Mouse (Mus musculus) right cerebral cortex, postnatal 25 days (tissue): Measurements from ENCODE around the gene Ifit2.
"Not testable (repeated sequence)": the region's sequence is repeated elsewhere in the genome, so short reads cannot be mapped to it uniquely, and the experiment has no call there.

Experiments used
- DNase-seq: peaks from one replicate; pipeline ENCODE4 v3.0.0; 2022

Ifit2 gene

DNA sequence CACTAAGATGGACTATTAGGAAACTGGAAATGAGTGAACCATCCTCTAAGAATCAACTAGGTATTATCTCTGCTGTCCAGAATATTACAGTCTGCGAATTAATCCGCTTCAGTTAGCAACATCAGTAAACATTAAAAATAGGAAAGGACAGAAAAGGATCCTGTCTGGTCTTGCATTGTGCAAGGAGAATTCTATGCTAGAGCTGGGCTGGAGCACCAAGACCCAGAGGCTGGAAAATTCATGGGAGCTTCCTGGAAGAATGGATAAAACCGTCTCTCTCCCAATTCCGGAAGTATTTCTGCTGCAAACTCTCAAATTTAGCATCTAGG, 325 bp upstream of the Ifit2 start:
- no peak for DNase-seq

DNA sequence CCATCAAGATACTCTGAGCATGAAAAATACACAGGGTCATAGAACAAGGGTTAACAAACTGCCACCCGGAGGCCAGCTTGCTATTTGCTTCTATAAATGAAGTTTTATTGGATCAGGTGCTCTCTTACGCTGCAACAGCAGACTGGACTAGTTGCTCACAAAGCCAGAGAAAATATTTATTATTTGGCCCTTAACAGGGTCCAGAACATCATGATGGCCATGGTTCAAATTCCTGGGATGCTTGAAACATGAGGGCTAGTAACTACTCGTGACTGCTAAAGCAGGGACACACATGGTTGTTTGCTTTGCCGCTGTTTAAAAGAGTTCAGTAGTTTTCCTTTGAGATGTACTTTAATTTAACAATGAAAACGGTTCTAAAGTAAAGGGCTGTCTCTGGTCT, 1.5 kb downstream of the Ifit2 start:
- no peak for DNase-seq

DNA sequence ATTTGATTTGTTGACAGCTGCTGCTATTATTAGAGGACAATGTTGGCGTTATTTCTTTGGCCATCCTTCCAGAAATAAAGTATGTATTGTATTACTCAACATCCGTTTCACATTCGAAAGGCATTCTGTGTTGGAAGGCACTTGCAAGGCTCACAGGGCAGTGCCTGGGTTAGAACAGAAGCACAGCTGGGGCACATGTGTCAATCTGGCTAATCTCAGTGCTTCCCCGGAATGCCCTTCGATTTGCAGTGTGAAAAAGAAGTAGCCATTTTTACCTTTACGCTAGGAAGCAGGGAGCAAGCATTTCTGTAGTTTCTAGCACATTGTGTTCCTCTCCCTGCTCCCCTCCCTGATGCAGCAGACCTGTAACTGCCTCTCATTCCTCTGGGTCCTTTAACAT, 2.5 kb downstream of the Ifit2 start:
- DNase-seq: no peak

DNA sequence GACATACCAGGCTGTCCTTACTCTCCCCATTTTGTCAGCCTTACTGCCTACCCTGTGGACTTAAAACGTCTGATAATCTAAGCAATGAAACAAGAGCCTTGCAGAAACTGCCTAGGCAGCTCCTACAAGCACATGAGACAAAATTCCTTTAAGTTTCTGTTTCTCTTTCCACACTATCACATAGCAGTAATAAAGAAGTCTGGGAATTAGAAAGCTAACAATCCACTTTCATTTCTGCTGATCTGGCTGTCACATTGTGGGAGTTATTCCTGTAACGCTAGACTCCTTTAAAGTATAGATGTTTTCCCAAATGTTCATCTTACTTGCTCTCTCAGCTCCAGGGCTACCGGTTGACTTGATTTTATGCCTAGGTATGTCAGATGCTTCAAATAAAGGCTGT, 3.0 kb downstream of the Ifit2 start:
- no peak for DNase-seq

DNA sequence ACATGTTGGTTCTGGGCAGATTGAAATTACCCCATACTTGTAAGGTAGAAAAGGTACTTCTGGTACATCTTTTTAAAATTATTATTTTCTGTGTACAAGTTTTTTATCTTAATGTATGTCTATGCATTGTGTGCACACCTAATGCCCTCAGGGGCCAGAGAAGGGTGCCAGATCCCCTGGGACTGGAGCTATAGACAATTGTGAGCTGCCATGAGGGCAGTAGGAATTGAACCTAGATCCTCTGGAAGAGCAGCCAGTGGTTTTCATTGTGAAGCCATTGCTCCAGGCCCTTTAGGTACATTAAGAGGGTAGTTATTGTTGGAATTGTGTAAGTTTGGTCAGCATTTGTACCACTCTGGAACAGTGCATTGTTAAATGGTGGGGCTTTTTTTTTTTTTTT, 3.6 kb downstream of the Ifit2 start:
- DNase-seq: no peak

DNA sequence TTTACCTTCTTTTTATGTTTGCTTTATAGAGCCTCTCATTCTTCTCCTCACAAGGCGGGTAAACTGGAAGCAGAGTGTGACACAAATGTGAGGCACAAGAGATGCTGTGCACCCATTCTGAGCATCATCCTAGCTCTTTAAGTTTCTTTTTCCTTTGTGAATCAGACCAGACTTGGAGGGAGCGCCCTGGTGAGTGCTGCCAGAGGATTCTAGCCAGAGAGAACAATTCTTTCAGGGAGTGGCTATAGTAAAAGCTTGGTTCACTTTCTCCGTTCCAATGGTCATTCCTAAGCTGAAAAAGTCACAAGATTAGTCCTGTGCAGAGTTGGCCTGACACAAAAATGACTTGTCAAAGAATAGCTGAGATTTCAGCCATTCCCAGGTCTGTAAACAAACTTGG, 6.1 kb downstream of the Ifit2 start:
- no peak for DNase-seq

DNA sequence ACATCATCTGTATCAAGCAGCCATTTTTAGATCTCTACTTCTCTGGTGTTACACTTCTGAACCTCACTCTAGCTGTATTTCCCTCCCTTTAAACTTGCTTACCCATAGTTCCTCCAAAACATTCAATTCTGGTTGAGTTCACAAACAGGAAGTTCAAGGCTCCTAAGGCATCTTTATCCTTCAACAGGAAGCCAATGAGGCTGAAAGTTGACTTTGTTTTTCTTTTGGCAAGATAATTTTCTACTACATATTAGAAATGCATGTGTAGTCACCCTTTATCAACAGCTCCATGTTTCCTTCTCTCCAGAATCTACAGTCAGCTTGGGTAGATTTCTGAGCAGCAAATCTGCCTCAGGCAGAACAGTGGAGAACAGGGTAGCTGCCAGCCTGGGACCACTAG, 12.1 kb downstream of the Ifit2 start:
- DNase-seq: no peak

DNA sequence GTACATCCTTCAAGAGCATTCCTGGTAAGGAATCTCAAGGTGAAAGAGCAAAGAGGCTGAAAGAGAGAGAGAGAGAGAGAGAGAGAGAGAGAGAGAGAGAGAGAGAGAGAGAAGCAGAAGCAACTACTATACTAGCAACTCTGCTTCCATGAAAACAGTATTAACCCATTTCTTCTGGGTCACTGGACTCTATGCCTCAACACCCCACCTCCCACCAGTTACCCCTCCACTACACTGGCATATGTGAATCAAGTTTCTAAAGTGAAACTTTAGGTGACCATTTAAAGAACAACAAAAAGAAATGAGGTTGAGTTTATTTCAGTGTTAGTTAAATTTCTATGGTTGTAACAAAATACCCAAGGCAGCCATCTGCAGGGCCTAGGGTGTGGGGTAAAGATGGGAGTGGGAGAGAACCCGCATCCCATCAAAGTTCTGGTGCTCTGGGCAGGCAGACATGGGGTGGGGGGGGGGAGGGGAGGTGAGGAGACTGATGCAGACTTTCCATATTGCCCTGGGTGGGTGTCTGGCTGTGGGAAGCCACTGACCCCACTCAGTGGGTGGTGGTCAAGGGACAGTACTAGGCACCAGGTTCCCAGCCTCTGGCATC, 15.8 kb downstream of the Ifit2 start:
- no peak for DNase-seq

DNA sequence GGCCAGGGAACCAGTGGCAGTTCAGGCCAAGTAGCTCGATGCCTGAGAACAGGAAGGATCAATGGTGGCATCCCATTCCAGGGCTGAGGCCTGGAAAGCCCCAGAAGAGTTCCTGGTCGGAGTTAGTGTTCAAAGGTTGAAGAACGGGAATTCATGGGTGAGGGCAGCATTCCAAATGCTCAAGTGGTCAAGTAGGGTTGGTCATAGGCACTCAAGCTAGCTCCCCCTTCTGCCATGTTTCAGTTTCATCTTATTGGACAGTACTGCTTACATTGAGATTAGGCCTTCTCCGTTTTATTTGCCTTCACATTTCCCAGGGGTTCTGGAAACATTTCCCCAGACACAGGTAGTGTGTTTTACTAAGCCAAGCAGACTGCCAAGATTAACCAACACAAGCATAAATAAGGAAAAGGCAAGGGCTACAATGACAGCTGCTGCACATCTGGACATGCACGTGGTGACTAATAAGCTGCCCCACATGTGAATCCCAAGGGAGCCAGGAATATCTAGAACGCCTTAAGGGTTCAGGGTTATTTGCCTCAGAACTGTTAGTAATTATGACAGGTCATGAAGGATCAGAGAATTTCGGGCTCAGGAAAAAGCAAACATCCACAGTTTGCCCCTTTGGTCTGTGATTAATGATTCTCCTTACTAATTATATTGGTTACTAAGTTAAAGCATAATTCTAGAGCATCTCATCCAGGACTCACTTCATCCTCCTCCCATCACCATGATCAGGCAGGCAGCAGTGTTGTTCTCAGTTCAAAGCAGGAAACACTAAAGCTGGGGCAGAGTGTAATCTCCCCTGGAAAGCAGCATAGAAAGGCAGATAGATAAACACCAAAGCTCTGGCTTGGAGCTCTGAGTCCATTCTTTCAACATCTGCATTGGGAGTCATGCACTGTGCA, 18.7 kb downstream of the Ifit2 start:
- DNase-seq: no peak

DNA sequence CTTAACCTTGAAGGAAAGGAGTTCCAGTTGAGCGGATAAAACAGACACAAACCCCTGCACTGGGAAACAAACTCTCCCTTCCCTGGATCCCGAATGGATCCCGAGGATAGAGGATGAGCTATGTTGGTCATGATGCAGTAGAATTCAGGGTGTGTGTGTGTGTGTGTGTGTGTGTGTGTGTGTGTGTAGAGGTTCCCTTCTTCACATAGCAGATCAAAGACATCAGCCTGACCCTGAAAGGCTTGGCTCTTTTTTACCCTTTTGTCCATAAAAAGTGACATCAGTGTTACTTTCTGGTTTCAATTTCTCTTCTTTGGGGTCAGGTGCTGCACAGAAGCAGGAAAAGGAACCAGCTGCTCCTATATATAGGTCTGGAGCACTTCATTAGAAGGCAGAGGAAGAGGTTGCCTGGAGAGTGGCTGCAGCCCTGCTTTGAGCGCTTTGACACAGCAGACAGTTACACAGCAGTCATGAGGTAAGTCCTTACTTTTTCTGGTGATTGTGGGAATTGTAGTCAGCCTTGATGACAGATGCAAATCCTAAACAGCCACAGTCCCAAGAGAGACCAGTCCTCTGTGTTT, 19.5 kb downstream of the Ifit2 start:
- DNase-seq: no peak

DNA sequence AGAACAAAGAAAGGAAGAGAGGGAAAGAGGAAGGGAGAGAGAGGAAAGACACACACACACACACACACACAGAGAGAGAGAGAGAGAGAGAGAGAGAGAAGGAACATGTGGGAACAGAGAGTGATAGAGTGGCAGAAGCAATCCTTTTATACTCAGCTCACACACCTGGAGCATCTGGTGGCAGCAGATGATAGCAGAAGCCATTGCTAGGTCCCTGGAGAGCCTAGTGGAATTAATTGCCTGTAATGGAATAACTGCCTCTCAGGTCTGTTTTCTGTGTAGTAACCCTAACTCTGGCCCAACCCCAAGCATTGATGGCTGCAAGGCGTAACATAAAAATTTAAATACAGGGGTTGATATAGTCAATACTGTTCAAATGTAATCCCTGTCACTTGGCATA, 20.6 kb downstream of the Ifit2 start:
- no peak for DNase-seq

DNA sequence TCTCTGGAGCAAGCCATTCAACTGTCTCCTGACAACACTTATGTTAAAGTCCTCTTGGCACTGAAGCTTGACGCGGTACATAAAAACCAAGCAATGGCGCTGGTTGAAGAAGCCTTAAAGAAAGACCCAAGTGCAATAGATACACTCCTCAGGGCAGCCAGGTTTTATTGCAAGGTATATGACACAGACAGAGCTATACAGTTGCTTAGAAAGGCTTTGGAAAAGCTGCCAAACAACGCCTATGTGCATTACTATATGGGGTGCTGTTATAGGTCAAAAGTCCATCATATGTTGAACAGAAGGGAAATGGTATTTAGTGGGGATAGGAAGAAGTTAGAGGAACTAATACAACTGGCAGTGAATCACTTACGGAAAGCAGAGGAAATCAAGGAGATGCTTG, 23.2 kb downstream of the Ifit2 start:
- no peak for DNase-seq

DNA sequence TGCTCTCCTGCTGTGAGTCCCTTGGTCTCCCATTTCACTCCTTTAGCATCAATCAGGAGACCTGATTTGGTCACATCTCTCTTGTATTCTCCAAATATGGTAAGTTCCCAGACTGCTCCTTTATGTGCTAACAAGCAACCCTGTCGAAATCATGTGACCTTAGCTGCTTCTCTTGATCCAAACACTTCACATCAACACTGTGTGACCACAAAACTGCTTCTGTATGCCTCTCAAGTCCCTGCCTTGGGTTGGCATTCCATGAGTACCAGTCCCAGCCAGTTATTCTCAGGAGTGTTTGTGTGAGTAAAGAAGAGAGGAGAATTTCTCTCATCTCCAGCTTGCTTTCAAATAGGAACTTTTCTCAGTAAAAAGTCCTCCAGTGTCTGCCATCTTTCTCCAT, 26.6 kb downstream of the Ifit2 start:
- no peak for DNase-seq

DNA sequence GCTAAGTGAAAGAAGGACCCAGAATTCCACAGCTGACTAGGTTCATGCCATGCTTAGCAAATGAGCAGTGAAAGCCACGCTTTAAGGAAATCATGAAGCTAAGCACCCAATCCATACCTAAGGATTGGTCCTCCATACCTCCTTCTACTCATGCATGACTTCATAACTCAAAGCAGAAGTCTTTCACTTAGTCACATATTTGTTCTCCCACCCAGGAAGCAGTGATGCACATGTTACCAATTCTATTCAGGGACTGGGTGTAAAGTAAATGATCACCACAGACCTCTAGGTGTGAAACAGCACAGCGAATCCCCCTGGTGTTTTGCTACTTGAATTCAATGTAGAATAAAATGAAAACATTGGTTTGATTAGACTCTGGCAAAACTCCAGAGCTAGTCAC, 32.2 kb downstream of the Ifit2 start:
- not testable (repeated sequence) for DNase-seq

DNA sequence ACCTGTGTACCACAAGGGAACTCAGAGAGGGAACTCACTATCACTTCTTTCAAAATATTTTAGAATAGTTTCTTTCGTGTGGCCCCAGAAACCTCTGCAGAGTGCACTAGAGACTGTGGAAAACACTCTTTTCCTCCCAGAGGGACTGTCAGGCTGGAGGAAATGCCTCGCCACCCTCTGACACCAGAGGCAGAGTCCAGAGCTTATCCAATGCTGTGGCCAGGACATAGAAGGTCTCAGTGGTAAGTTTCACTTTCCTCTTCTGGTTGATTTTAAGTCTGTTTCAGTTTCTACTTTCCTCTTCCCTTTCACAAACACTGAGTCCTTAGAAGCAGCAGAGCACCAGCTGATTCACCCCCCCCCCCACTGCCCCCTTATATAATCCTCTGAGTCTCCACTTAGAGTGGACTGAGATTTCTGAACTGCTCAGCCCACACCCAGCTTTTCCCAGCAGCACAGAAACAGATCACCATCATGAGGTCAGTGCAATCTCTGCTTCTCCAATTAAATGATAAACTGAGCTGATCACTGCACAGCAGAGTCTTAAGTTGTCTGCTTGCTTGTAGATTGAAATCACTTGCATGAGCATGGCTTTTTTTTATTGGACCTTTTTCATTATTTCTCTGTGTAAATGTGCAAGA, 32.8 kb downstream of the Ifit2 start, which contains the start of gene Ifit3:
Gene Ifit3 (plus strand): TSS at position 406 of the 641 bp plus-strand sequence.
- not testable (repeated sequence) for DNase-seq

DNA sequence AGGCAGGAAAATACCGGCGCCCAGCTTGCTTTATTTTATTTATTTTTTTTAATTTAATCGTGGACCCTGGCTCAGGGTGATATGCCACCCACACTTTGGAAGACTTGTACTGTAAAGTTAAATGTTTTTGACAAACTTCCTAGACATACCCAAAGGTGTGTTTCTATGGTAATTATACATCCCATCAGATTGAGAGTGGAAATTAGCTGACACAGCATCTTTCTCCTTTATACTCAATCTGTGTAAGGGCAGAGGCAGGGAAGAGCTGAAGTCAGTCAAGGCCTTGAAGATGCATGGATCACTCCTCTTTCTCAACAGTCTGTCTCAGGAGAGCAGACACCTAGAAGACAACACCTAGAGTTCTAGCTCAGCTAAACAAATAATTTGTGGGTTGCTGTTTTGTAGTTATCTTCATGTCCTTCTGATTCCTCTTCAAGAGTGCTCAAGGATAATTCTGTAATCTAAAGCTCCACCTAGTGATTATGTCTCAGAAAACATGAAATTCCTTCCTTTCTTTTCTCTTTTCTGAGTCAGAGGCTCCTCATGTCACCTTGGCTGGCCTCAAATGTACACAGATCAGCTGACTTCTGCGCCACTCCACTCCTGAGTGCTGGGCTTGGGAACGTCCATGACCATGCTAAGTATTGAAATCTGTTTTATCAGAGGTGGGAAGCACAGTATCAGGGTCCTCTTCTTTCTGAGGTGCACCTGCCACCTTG, 35.4 kb downstream of the Ifit2 start:
- not testable (repeated sequence) for DNase-seq

DNA sequence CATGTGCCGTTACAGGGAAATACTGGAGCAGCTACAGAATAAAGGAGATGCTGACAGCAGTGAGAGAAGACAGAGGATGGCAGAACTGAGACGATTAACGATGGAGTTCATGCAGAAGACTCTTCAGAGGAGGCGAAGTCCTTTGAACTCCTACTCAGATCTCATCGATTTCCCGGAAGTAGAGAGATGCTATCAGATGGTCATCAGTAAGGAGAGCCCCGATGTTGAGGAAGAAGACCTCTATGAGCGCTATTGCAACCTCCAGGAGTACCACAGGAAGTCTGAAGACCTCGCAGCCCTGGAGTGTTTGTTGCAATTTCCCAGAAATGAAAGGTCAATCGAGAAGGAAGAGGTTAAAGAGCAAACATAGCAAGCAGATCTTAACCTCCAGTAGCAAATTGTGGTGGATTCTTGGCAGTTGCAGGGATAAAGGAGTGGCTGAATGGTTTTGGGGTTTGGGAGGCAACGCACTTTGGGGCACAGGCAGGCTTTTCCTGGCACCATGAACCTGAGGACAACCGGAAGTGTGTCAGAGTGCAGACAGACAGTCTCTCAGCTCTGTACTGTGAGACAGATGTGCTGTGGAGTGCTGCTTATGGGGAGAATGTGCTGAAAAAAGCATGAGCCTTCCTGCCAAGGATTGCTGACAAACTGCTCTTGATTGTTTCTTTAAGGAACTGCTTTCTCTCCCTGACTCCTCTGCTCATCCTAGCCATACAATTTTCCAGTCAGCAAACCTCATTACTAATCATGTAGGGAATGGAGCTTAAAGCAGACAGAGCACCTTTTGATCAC, 37.6 kb downstream of the Ifit2 start:
- DNase-seq: not testable (repeated sequence)

DNA sequence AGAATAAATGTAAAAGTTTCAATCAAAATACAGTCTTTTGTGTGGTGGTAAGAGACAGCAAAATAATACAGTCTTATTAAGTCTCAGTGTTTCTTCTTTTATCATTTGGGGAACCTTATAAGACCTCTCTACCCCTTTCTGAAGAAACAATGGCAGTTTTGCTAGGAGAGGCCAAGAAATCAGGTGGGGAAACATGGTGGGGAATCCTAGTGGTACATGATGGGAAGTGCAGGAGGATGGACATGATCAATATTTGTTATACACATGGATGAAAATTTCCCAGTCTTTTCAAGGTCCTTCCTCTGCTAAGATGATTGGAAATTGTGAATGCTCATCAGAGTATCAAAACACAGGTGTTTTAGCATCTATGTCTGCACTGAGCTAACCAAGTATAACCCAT, 38.5 kb downstream of the Ifit2 start:
- no peak for DNase-seq

DNA sequence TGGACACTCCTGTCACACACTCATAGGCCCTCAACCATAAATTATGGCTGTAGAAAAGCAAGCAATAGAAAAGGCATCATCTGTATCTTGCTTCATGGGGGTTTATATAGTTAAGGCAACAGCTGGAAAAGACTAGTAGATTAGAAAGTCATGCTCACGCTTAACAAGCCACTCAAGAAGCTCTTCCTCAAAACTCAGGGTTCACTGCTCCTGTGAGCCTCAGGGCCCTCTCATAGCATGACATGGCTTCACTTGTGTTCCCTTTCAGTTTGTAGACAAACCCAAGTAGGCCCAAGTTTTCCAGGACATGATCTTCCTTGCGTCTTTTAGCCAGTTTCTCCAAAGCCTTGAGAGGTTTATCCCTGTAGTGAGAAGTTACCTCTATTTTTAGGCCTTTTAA, 43.0 kb downstream of the Ifit2 start:
- DNase-seq: no peak

DNA sequence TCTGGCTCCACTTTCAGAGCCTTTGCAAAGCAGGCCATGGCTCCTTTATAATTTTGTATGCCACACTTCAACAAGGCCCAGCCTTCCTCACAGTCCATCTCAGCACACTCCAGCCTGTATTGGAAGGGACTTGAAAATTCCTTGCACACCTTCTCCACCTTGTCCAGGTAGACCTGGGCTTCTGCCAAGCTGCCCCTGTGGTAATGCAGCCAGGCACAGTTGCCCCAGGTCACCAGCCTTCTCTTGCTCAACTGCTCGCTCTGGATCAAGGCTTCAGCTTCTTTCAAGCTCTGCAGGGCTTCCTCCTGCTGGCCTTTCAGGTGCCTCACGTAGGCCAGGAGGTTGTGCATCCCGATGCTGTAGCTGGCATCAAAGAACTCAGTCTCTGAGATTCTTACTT, 44.0 kb downstream of the Ifit2 start:
- DNase-seq: not testable (repeated sequence)

DNA sequence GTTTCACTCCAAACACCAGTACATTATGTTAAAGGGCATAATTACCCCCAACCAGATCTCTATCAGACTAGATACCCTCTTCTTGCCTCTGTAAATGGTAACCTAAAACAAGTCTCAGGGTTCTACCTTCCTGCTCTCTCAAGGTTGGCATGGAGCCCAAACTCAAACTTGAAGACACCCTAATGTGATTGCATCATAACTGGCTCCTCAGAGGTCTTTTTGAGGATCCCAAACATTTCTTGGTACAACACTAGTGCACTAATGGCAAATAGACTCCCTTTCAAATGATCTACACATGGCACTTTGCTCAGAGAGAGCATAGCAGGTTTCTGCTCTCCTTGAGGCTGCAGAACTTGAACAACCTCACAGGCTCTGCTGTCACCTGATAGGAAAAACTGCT, 46.3 kb downstream of the Ifit2 start:
- no peak for DNase-seq

DNA sequence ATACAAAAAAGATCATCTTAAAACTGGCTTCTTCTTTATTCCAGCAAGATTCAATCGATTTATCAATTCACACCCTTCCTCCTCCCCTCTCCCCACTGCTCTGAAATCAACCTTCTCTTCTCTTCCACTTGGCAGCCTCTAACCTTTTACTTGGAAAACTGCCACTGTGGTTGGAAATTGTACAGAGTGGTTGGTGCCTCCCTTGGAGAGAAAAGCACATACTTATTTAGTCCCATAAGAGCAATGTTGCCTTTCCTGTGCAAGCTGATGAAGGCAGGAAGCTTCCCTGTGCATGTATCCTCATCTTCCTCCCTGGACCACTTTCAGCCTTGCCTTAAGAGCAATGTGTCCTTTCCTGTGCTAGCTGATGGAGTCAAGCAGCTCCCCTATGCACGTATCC, 47.8 kb downstream of the Ifit2 start:
- peak; percentile 15 for DNase-seq
